Mouse (Mus musculus) liver, embryonic 16.5 days (tissue): ENCODE results near the gene Lasp1. TPM values are rescaled to one million over a fixed set of nuclear protein-coding genes. Genes with fewer than 3 reads are reported as not detected.

Source experiments
- ATAC-seq: fragments of 200-750 bp; cut with Nextera tagmentation; 2 replicates; pipeline ENCODE4 v1.8.0; 2017; ENCODE audit warnings: low read depth, mild to moderate bottlenecking, moderate number of reproducible peaks, moderate library complexity
- H3K27ac ChIP-seq: fragments of 300-500 bp; sonication (generic); 2 replicates; pipeline ENCODE4 v1.5.1; 2014; ENCODE audit warnings: mild to moderate bottlenecking, low read length
- H3K27me3 ChIP-seq: fragments of 300-500 bp; sonication (generic); 2 replicates; pipeline ENCODE4 v1.6.1; 2014; ENCODE audit warnings: low read depth, low read length, mixed read lengths; ENCODE audit not compliant: control insufficient read depth, insufficient read depth
- H3K36me3 ChIP-seq: fragments of 300-500 bp; sonication (generic); 2 replicates; pipeline ENCODE4 v1.6.1; 2014; ENCODE audit warnings: mild to moderate bottlenecking; ENCODE audit not compliant: control insufficient read depth, insufficient read depth
- H3K4me1 ChIP-seq: fragments of 300-500 bp; sonication (generic); 2 replicates; pipeline ENCODE4 v1.6.1; 2014; ENCODE audit warnings: low read depth, low read length, mixed read lengths; ENCODE audit not compliant: control insufficient read depth
- H3K4me2 ChIP-seq: fragments of 300-500 bp; sonication (generic); 2 replicates; pipeline ENCODE4 v1.6.1; 2014; ENCODE audit warnings: low read depth, low read length, mixed read lengths
- H3K4me3 ChIP-seq: fragments of 300-500 bp; sonication (generic); 2 replicates; pipeline ENCODE4 v1.5.1; 2014; ENCODE audit warnings: low read depth, mild to moderate bottlenecking, low read length
- H3K9ac ChIP-seq: fragments of 300-500 bp; sonication (generic); 2 replicates; pipeline ENCODE4 v1.6.1; 2014; ENCODE audit warnings: low read depth, low read length
- H3K9me3 ChIP-seq: fragments of 300-500 bp; sonication (generic); replicated peaks from 2 replicates; pipeline ENCODE4 v1.6.1; 2016; ENCODE audit warnings: low read length; ENCODE audit not compliant: control insufficient read depth
- WGBS: fragments of 180-500 bp; shearing (Covaris S2); extraction: QIAGEN DNeasy Blood & Tissue Kit; methylation state at CpG from one replicate; pipeline ENCODE4 v1.1.7; 2014; ENCODE audit not compliant: insufficient replicate concordance; 5-methylcytosine and 5-hydroxymethylcytosine counted together
- polyA plus RNA-seq: library from polyadenylated mRNA; unstranded; fragments of >200 nt; fragmentation: Nextera tagmentation; extraction: Ambion mirVana; gene quantifications from 2 replicates; pipeline ENCODE4 v1.2.1, GENCODE M21; 2015

Lasp1 gene
- polyA plus RNA-seq, 1 experiment from 2014 or later, result 38.3 TPM

DNA sequence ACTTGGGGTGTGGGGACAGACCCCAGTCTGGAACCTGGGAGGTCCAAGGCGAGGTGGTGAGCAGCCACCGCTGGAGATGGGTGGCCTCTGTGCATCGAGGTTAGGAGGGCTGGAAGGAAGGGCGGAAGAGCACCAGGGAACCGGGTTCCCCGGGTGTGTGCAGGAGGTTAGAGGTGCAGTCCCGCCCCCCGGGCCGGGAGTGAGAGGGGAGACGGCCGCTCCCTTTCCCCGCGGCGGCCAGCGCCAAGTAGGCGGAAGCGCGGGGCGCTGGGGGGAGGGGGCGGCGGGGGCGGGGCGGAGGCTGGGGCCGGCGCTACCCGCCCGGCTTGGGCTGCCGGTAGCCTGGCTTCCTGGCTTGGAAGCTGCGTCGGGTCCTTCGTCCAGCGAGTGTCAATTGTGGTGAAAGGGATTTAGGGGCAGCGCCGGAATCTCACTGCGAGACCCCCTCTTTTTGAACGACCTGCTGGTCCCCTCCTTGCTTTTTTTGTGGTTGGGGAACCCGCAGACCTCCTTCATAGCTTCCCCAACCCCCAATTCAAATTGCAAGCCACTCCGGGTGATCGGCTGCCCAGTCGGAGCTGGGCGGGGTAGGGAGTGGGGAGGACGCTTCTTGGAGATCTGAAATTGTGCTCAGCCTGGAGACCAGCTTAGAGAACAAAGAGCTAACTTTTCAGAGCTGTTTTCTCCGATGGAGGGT, 1.3 kb downstream of the Lasp1 start:
- peak overlapping the region; percentile 77 for H3K4me3 ChIP-seq
- H3K9me3 ChIP-seq, result no peaks in the 10 kb centered on the region
- H3K27me3 ChIP-seq, result peaks cover 2% of the 10 kb centered on the region; the same call in 1 of the 2 replicates
- H3K4me2 ChIP-seq, result peak overlapping the region; percentile 89
- H3K4me1 ChIP-seq, result peaks cover 16% of the 10 kb centered on the region
- H3K9ac ChIP-seq, result peak overlapping the region; percentile 74
- WGBS, result under 1% methylated on average over 39 of the region's 43 CpGs
- H3K36me3 ChIP-seq, result no peaks in the 10 kb centered on the region
- peak; percentile 63 for ATAC-seq
- H3K27ac ChIP-seq, result peak overlapping the region; percentile 86

DNA sequence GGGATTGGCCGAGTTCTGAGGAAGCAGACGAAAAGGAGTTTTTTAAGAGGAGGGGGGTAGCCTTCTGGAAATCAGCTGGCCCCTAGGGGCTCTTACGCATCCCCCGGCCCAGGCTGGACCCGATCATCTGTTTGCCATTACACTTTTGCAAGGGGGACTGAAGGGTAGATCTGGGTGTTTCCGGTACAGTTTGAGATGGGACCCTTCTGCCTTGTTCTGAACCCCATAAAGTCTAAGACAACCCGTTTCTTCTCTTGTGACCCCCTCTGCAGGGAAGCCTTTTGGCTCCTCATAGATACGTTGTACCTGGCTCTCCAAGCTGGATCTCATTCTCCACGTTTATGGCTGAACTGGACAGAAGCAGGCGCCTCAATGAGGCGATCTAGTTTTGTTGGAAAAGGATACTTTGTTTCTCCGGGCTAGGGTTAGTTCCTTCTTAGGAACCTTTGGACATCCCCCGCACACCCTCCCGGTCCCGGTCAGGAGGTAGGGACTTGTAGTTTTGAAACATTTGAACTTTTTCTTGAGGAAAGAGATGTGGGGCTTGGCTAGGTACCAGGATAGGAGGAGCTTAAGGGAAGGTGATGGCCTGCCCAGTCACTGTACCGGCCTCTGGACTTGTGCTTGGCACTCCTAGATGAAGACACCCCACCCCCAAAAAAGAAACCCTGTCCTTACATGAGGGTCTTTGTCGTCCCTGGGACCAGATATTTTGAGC, 2.0 kb downstream of the Lasp1 start:
- Histone ChIP-seq H3K4me1 (peaks cover 20% of the 10 kb centered on the region), H3K27ac (peak overlapping the region; percentile 86)

DNA sequence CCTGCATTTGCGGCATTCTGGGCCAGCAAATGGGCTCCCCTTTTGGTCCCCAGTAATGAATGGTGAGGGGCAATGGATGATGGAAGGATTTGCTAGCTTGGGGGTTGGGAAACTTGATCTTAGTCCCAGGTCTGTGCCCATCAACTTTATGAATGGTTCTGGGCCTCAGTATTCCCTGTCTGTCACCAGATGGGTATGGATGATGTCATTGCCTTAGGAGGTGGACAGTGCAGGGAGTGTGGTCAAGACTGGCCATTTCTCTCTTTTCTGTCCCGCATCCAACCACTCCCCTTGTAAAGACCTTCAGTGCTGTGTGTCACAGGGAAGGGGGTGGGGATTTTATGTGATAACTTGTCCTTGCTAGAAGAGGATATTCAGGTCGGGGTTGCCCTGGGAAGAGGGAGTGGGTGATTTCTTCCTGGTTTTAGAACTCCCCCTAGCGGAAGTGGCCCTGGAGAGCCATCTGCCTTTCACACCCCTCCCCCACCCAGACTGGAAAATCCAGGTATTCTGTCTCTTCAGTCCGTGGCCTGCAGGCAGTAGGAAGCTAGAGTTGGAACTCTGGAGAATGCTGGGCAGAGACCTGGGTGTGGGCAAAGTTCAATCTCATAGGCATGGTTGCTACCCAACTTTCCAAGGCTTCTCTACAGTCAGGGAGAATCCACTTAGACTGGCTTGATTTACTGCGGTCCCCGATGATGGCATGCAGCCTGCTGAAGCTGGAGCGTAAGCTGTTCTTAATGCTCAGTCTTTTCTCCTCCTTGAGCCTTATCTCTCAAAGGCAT, 2.8 kb downstream of the Lasp1 start:
- peak overlapping the region; percentile 31; the same call in 1 of the 2 replicates for H3K27ac ChIP-seq
- no peak for ATAC-seq
- WGBS, result 36% methylated on average over 8 of the region's 8 CpGs
- no peak overlapping the region for H3K9ac ChIP-seq
- no peaks in the 10 kb centered on the region for H3K36me3 ChIP-seq
- H3K4me3 ChIP-seq, result peak overlapping the region; percentile 77
- peaks cover 25% of the 10 kb centered on the region for H3K4me1 ChIP-seq
- H3K4me2 ChIP-seq, result peak overlapping the region; percentile 89
- peaks cover 2% of the 10 kb centered on the region; the same call in 1 of the 2 replicates for H3K27me3 ChIP-seq
- no peaks in the 10 kb centered on the region for H3K9me3 ChIP-seq

More for the DNA sequence above, 2.0 kb downstream of the Lasp1 start:
- Histone ChIP-seq H3K27me3 (peaks cover 2% of the 10 kb centered on the region; the same call in 1 of the 2 replicates), H3K9ac (peak overlapping the region; percentile 74), H3K36me3 (no peaks in the 10 kb centered on the region), H3K9me3 (no peaks in the 10 kb centered on the region), H3K4me2 (peak overlapping the region; percentile 89), H3K4me3 (peak overlapping the region; percentile 77)
- no peak for ATAC-seq
- 9% methylated on average over 17 of the region's 17 CpGs for WGBS

DNA sequence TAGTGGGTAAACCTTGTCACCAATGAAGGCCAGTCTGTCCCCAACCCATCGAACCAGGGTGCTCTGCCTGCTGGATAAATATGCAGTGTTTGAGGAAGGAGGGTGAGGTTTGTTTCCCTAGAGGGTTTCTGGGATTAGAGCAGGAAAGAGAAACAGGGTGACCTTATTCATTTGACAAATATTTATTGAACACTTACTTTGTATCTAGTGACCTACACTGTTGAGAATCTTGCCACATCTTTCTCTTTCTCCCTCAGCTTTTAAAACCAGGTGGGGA, 3.3 kb downstream of the Lasp1 start:
- Histone ChIP-seq H3K9ac (no peak overlapping the region), H3K9me3 (no peaks in the 10 kb centered on the region), H3K4me2 (no peak overlapping the region), H3K27me3 (peaks cover 2% of the 10 kb centered on the region; the same call in 1 of the 2 replicates), H3K36me3 (no peaks in the 10 kb centered on the region), H3K27ac (peak overlapping the region; percentile 16; the same call in 1 of the 2 replicates), H3K4me3 (no peak overlapping the region), H3K4me1 (peaks cover 25% of the 10 kb centered on the region)
- WGBS, result 20% methylated on average over 1 of the region's 1 CpGs
- ATAC-seq, result no peak

DNA sequence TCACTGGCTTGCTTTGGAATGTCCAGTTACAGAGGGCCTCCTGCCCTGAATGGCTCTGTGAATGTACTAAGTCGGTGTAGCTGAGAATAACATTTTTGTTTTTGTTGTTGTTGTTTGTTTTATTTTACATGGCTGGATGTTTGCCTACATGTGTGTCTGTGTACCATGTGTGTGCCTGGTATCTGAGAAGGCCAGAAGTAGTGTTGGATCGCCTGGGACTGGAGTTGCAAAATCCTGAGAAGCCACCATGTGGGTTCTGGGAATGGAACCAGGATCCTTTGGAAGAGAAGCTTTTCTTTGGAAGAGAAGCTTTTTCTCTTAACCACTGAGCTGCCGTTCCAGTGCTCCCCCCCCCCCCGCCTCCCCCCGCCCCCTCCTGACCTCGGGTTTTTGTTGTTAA, 3.7 kb downstream of the Lasp1 start:
- no peak overlapping the region for H3K4me3 ChIP-seq
- no peak overlapping the region for H3K9ac ChIP-seq

DNA sequence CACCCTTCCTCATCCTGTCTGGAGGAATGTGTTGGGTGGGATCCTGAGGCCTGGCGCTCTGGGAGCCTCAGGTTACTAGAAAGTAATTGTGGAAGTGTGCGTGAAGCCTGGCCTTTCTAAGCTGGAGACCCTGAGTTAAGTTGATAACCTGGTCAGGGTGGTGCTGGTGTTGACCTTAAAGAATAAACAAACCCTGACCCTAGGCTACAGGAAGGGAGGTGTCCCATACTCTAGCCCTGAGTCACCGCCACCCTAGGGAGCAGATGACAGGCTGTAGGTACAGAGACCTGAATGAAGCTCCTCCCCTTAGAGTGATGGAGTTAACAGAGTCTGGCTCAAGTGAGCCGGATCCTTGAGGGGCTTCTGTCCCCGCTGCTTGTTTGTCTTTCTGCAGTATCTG, 5.0 kb downstream of the Lasp1 start:
- peaks cover 35% of the 10 kb centered on the region for H3K4me1 ChIP-seq
- no peaks in the 10 kb centered on the region for H3K9me3 ChIP-seq
- H3K27me3 ChIP-seq, result peaks cover 2% of the 10 kb centered on the region; the same call in 1 of the 2 replicates
- H3K4me3 ChIP-seq, result no peak overlapping the region
- WGBS, result 64% methylated on average over 5 of the region's 5 CpGs
- ATAC-seq, result no peak
- no peaks in the 10 kb centered on the region for H3K36me3 ChIP-seq
- H3K9ac ChIP-seq, result no peak overlapping the region
- H3K27ac ChIP-seq, result no peak overlapping the region
- H3K4me2 ChIP-seq, result no peak overlapping the region

More for the DNA sequence above, 3.7 kb downstream of the Lasp1 start:
- H3K27ac ChIP-seq, result no peak overlapping the region
- no peaks in the 10 kb centered on the region for H3K9me3 ChIP-seq
- no peaks in the 10 kb centered on the region for H3K36me3 ChIP-seq
- H3K27me3 ChIP-seq, result peaks cover 2% of the 10 kb centered on the region; the same call in 1 of the 2 replicates
- H3K4me2 ChIP-seq, result no peak overlapping the region
- ATAC-seq, result no peak
- H3K4me1 ChIP-seq, result peaks cover 25% of the 10 kb centered on the region
- WGBS, result 50% methylated on average over 6 of the region's 6 CpGs

DNA sequence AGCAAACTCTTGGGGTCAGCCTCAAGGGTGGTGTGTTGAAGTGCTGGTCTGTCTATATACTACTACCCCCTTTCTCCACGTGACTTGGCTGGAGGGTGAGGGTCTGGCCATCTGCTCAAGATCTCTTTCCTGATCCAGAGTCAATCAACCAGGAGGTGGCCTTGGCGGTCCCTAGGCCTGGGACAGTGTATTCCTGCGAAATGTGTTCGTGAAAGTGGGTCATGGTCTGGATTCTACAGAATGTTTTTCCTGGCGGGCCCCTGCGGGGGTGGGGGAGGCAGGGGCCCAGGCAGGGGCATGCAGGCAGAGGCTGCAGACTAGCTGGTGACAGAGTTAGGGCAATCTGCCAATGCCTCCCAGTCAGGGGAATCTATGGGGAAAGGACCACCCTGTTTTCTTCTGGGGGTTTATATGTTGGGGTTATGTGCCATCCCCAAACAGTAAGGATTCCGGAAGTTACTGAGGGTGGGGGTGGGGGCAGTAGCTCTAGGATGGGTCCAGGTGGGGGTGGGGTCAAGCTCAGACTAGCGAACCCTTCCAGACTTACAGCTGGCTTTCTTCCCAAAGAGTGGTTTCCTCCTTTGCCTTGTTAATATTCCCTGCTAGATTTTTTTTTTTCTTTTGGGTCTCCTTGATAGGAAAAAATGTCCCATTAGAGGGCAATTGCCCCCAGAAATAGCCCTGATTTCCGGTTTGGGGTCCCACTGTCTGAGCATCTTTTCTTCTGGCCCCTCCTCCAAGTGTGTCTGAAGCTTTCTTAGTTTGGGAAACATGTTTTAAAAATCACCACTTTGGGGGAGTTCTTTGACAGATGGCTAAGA, 6.3 kb downstream of the Lasp1 start:
- no peak overlapping the region for H3K4me3 ChIP-seq
- peak overlapping the region; percentile 57 for H3K27ac ChIP-seq

More for the DNA sequence above, 6.3 kb downstream of the Lasp1 start:
- Histone ChIP-seq H3K4me2 (no peak overlapping the region; the same call in 1 of the 2 replicates), H3K4me1 (peaks cover 46% of the 10 kb centered on the region), H3K27me3 (no peaks in the 10 kb centered on the region), H3K9ac (no peak overlapping the region), H3K9me3 (no peaks in the 10 kb centered on the region), H3K36me3 (no peaks in the 10 kb centered on the region)
- 33% methylated on average over 9 of the region's 9 CpGs for WGBS
- no peak for ATAC-seq
